Mouse (Mus musculus): Measurements from ENCODE around the gene Gm8764. TPM values are rescaled to one million over a fixed set of nuclear protein-coding genes. Genes with fewer than 3 reads are reported as not detected.
"Not testable (repeated sequence)": the region's sequence is repeated elsewhere in the genome, so short reads cannot be mapped to it uniquely, and the experiment has no call there.

The Gm8764 gene
- total RNA-seq (2021): not detected
- long read RNA-seq, experiment 1: 0 reads
- long read RNA-seq, experiment 2: 0 reads

DNA sequence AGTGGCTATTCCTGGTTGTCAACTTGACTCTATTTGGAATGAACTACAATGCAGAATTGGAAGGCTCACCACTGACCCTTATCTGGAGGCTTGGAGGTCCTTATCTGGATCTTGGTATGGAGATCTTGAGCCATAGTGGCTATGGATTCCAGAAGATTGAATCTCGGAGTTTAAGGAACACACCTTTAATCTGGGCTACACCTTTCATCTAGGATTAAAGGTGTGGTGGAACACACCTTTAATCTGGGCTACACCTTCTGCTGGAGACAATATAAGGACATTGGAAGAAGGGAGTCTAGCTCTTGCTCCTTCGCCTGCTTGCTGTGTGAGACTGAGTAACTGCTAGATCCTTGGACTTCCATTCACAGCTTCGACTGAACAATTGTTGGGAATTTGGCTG, at the start of gene Gm8764:
Gene Gm8764, plus strand, starts transcription at position 301 of the 400 bp plus-strand sequence.
- DNase-seq: not testable (repeated sequence)

DNA sequence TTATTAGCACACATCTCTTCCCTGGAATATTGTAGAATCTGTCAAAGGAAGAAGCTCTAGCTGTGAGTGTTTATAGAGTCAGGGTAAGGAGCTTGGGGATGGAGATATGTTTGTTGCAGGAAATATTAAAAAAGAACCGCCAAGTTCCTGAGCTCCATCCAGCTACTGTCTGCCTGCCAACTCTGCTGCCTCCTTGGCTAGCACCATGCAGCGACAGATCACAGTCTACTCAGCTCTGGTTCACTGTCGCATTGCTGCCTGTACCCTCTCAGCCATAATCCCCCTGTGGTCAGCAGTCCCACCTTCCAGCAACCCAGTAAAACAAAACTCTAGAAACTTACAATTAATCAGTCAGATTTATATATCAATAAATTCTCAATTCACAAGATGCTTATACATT, 49.8 kb upstream of the Gm8764 start:
- no peak for DNase-seq

DNA sequence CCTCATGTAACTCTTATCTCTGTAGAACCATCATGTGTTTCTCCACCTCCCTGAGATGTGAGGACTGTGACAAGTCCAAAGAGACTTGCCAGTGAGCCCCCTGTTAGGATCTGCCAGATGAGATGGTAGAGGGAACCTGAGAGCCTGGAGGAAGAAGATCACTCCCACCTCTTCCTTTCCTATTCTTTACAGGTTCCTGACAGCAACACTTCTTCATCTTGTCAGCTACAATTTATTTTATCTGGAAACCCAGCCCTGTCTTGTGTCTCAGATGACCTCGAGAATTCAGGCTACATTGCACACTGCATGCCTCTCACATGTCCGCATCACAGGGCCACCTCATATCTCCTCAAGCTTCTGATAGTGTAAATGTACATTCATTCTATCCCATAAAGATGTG, 41.5 kb upstream of the Gm8764 start:
- DNase-seq: no peak

DNA sequence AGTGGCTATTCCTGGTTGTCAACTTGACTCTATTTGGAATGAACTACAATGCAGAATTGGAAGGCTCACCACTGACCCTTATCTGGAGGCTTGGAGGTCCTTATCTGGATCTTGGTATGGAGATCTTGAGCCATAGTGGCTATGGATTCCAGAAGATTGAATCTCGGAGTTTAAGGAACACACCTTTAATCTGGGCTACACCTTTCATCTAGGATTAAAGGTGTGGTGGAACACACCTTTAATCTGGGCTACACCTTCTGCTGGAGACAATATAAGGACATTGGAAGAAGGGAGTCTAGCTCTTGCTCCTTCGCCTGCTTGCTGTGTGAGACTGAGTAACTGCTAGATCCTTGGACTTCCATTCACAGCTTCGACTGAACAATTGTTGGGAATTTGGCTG, 17.1 kb upstream of the Gm8764 start, which contains the start of gene Gm21293:
Gene Gm21293, plus strand, starts transcription at position 301 of the 400 bp plus-strand sequence.
- not testable (repeated sequence) for DNase-seq

DNA sequence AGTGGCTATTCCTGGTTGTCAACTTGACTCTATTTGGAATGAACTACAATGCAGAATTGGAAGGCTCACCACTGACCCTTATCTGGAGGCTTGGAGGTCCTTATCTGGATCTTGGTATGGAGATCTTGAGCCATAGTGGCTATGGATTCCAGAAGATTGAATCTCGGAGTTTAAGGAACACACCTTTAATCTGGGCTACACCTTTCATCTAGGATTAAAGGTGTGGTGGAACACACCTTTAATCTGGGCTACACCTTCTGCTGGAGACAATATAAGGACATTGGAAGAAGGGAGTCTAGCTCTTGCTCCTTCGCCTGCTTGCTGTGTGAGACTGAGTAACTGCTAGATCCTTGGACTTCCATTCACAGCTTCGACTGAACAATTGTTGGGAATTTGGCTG, 8.6 kb upstream of the Gm8764 start, which contains the start of gene Gm6763:
Gene Gm6763, plus strand, starts transcription at position 301 of the 400 bp plus-strand sequence.
- DNase-seq: not testable (repeated sequence)

DNA sequence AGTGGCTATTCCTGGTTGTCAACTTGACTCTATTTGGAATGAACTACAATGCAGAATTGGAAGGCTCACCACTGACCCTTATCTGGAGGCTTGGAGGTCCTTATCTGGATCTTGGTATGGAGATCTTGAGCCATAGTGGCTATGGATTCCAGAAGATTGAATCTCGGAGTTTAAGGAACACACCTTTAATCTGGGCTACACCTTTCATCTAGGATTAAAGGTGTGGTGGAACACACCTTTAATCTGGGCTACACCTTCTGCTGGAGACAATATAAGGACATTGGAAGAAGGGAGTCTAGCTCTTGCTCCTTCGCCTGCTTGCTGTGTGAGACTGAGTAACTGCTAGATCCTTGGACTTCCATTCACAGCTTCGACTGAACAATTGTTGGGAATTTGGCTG, 8.4 kb downstream of the Gm8764 start, which contains the start of gene Gm21304:
Gene Gm21304, plus strand, starts transcription at position 301 of the 400 bp plus-strand sequence.
- not testable (repeated sequence) for DNase-seq

DNA sequence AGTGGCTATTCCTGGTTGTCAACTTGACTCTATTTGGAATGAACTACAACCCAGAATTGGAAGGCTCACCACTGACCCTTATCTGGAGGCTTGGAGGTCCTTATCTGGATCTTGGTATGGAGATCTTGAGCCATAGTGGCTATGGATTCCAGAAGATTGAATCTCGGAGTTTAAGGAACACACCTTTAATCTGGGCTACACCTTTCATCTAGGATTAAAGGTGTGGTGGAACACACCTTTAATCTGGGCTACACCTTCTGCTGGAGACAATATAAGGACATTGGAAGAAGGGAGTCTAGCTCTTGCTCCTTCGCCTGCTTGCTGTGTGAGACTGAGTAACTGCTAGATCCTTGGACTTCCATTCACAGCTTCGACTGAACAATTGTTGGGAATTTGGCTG, 16.9 kb downstream of the Gm8764 start, which contains the start of gene Gm21312:
Gene Gm21312, plus strand, starts transcription at position 301 of the 400 bp plus-strand sequence.
- DNase-seq: not testable (repeated sequence)

DNA sequence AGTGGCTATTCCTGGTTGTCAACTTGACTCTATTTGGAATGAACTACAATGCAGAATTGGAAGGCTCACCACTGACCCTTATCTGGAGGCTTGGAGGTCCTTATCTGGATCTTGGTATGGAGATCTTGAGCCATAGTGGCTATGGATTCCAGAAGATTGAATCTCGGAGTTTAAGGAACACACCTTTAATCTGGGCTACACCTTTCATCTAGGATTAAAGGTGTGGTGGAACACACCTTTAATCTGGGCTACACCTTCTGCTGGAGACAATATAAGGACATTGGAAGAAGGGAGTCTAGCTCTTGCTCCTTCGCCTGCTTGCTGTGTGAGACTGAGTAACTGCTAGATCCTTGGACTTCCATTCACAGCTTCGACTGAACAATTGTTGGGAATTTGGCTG, 25.4 kb downstream of the Gm8764 start, which contains the start of gene Gm20765:
Gene Gm20765, plus strand, starts transcription at position 301 of the 400 bp plus-strand sequence.
- DNase-seq: not testable (repeated sequence)

DNA sequence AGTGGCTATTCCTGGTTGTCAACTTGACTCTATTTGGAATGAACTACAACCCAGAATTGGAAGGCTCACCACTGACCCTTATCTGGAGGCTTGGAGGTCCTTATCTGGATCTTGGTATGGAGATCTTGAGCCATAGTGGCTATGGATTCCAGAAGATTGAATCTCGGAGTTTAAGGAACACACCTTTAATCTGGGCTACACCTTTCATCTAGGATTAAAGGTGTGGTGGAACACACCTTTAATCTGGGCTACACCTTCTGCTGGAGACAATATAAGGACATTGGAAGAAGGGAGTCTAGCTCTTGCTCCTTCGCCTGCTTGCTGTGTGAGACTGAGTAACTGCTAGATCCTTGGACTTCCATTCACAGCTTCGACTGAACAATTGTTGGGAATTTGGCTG, 33.9 kb downstream of the Gm8764 start, which contains the start of gene Gm4340:
Gene Gm4340, plus strand, starts transcription at position 301 of the 400 bp plus-strand sequence.
- DNase-seq: not testable (repeated sequence)

DNA sequence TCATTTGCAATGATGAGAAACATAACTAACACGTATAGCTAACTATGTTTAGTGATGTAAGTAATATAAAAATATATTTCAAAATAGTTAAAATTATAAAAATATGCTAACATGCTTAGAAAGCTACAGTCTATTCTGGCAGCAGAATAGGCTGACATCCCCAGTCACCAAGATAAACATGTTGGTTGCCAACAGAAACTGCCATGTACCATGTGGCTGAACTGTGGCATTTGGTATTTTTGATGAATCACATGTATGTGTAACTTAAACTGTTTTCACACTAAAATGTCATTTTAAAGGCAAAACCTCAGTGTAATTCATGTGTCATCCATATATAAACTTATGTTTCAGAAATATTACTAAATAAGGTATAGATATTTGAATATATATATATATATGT, 49.8 kb downstream of the Gm8764 start:
- DNase-seq: no peak

DNA sequence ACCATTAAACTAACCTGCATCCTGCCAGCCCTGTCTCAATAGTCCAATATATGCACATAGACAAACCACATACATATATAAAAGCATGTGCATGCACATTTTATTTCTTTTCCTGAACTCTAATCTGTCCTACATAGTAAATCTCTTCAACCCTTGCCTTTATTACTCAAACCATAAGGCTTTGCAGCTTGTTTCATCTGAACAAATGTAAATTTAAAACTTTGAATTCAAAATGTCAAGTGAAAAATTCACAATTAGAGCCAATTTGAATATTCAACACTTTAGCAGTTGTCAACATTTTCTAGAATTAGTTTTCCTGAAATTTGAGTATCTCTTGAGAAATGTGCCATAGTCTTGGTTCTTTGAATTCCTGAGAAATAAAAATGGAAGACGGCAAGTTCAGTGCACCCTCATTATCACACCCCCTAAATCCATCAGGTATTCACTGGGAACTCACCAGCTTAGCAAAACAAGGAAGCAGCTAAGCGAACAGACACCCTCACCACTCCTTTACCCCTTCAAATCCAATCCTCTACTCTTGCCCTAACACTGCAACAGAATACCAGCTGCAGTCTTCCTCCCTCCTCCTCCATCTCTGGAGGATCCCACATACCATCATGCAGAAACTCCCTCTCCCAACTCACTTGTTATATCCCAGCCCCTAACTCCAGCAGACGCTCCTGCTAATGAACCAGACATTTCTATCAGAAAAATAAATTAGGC, 50.6 kb downstream of the Gm8764 start:
- no peak for DNase-seq

Other genes with a start within 250 kb of the Gm8764 start
- not detected for gene Gm21293, start 17.0 kb upstream of the Gm8764 start, total RNA-seq (2021)
- gene Gm6763, start 8.5 kb upstream of the Gm8764 start, total RNA-seq (2021): not detected
- gene Gm21304, start 8.5 kb downstream of the Gm8764 start, total RNA-seq (2021): not detected
- gene Gm21312, start 17.0 kb downstream of the Gm8764 start, total RNA-seq (2021): not detected
- gene Gm20765, start 25.5 kb downstream of the Gm8764 start, total RNA-seq (2021): not detected
- not detected for gene Gm4340, start 34.0 kb downstream of the Gm8764 start, total RNA-seq (2021)

Data from adrenal gland, postnatal 36 days (tissue).